ENCODE assay signal across 10 mouse cellular contexts in the genomic region with DNA sequence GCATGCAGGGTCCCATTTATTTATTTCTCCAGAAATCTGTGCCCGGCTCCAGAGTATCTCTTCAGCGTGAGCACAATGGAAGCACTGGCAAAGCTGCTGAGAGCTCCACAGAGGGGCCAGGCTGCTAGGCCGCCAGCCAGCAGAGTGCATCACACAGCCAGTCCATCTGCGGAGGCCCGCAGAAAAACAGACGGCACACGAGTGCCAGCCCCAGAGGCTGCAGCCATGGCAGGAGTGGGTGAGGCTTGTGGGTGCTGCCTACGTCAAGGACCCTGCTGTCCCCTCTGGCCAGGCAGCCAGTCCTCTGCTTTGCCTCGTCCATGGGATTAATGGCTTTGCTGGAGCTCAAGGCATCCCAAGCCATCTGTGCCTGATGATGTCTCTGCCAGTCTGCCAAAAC. TPM values are rescaled to one million over a fixed set of nuclear protein-coding genes. Genes with fewer than 3 reads are reported as not detected.
DNase-seq lines count a peak whose midpoint lies in the region; ATAC-seq and TF ChIP-seq lines count a peak whose summit lies in the region.
"Had no signal": no experiment of that assay in that cellular context is flagged by ENCODE, and none has a peak within 500 bp of the region (broad histone marks: within the 10 kb centered on the region; RNA-seq: fewer than 3 reads in every experiment).

No protein-coding gene starts in this region.

- WGBS in kidney, adult 2 months = 58% methylated on average over 9 of the region's 9 CpGs
- WGBS in forebrain, embryonic 12.5 days = 60% methylated on average over 9 of the region's 9 CpGs
- WGBS in midbrain, embryonic 13.5 days = 64% methylated on average over 9 of the region's 9 CpGs

- TF ChIP-seq POLR2A in kidney, adult 2 months (IDR thresholded peaks at IDR 0.05; ENCODE audit: low read depth, low read length) = no peak

- no peaks in the 10 kb centered on the region for H3K9me3 ChIP-seq in forebrain, embryonic 12.5 days
- H3K9me3 ChIP-seq in midbrain, embryonic 13.5 days = no peaks in the 10 kb centered on the region

- H3K4me1 ChIP-seq in kidney, adult 2 months (ENCODE audit: control insufficient read depth, insufficient read depth, low read length) = peaks cover 80% of the 10 kb centered on the region
- peaks cover 100% of the 10 kb centered on the region for H3K4me1 ChIP-seq in forebrain, embryonic 12.5 days
- peaks cover 100% of the 10 kb centered on the region for H3K4me1 ChIP-seq in midbrain, embryonic 13.5 days (replicated peaks)

- no peaks in the 10 kb centered on the region for H3K36me3 ChIP-seq in kidney, adult 2 months (ENCODE audit: control insufficient read depth, insufficient read depth, low read length)
- 0 out of 2 replicates have a peak, but pooled peaks cover 7% of the 10 kb centered on the region for H3K36me3 ChIP-seq in forebrain, embryonic 12.5 days (replicated peaks)
- H3K36me3 ChIP-seq in midbrain, embryonic 13.5 days = peaks cover 4% of the 10 kb centered on the region; the same call in 1 of the 2 replicates
- H3K36me3 ChIP-seq: G1E had no signal

- H3K27ac ChIP-seq in kidney, adult 2 months (ENCODE audit: insufficient read depth, low read depth, low read length) = peak overlapping the region; percentile 88
- peak overlapping the region; percentile 75 for H3K27ac ChIP-seq in forebrain, embryonic 12.5 days
- peak overlapping the region; percentile 78 for H3K27ac ChIP-seq in midbrain, embryonic 13.5 days
- H3K27ac ChIP-seq: left cerebral cortex, adult 2 months had no signal

- no peak overlapping the region for H3K4me3 ChIP-seq in kidney, adult 2 months (ENCODE audit: insufficient read depth, low read depth, low read length)
- H3K4me3 ChIP-seq in forebrain, embryonic 12.5 days (replicated peaks) = no peak overlapping the region
- H3K4me3 ChIP-seq in midbrain, embryonic 13.5 days (replicated peaks) = no peak overlapping the region
- H3K4me3 ChIP-seq: left cerebral cortex, adult 2 months had no signal

- H3K27me3 ChIP-seq in kidney, adult 2 months (replicated peaks; ENCODE audit: control insufficient read depth, insufficient read depth, low read length) = no peaks in the 10 kb centered on the region
- H3K27me3 ChIP-seq in forebrain, embryonic 12.5 days = no peaks in the 10 kb centered on the region
- no peaks in the 10 kb centered on the region for H3K27me3 ChIP-seq in midbrain, embryonic 13.5 days

- ATAC-seq in forebrain, embryonic 12.5 days (ENCODE audit: low FRiP score) = 0 out of 2 replicates have a peak, but pooled peaks have one; percentile 14
- peak; percentile 65 for ATAC-seq in midbrain, embryonic 13.5 days

- DNase-seq in kidney, adult 2 months = no peak
- no peak for DNase-seq in kidney, postnatal 36 days
- DNase-seq in cerebellum, adult 11 months = peak; percentile 64
- DNase-seq in urinary bladder, postnatal 10 days (ENCODE audit: low spot score) = no peak
- DNase-seq in left cerebral cortex, adult 9 months (ENCODE audit: low spot score in 2 of 2) = no peak
- no peak for DNase-seq in spleen, postnatal 14 days (ENCODE audit: low spot score in 2 of 2)

- peak overlapping the region; percentile 17; the same call in 1 of the 2 replicates for H3K9ac ChIP-seq in forebrain, embryonic 12.5 days
- peak overlapping the region; percentile 3; the same call in 1 of the 2 replicates for H3K9ac ChIP-seq in midbrain, embryonic 13.5 days (replicated peaks)

- no peak overlapping the region for H3K4me2 ChIP-seq in forebrain, embryonic 12.5 days
- no peak overlapping the region for H3K4me2 ChIP-seq in midbrain, embryonic 13.5 days (replicated peaks)

- TF ChIP-seq CTCF in kidney, adult 2 months (conservative IDR thresholded peaks at IDR 0.05; ENCODE audit: insufficient read depth, insufficient read length, low read depth, low read length) = no peak

RNA-seq across cellular contexts. Expression of gene Zmiz1, which starts 19.8 kb away (rescaled TPM):
- polyA plus RNA-seq in kidney, adult 2 months (2012; rRNA removed) = 37.8 and 42.6 TPM in 2 replicates
- polyA plus RNA-seq in forebrain, embryonic 12.5 days (2016; fragmentation: Nextera tagmentation; extraction: Ambion mirVana) = 64.1 and 68.3 TPM in 2 replicates
- polyA plus RNA-seq in midbrain, embryonic 13.5 days (2015; fragmentation: Nextera tagmentation; extraction: Ambion mirVana) = 68.8 and 80.3 TPM in 2 replicates
